Mouse (Mus musculus): Measurements from ENCODE around the gene Exoc2. TPM values are rescaled to one million over a fixed set of nuclear protein-coding genes. Genes with fewer than 3 reads are reported as not detected.

Gene Exoc2
- polyA plus RNA-seq, 1 experiment from 2014 or later, result 12.7 TPM

GRCm38 (mm10) chr13:30858421-30858820, 115.5 kb downstream of the Exoc2 start:
- no peaks in the 10 kb centered on the region for H3K4me1 ChIP-seq (replicated peaks; ENCODE audit: control insufficient read depth, insufficient read depth)
- no peak for DNase-seq (ENCODE audit: low spot score)
- H3K9ac ChIP-seq (ENCODE audit: low read length), result no peak overlapping the region
- no peak for ATAC-seq (ENCODE audit: low FRiP score, low TSS enrichment)
- H3K4me2 ChIP-seq (replicated peaks; ENCODE audit: low read depth), result no peak overlapping the region
- H3K4me3 ChIP-seq (ENCODE audit: low read depth, low read length), result no peak overlapping the region
- H3K27me3 ChIP-seq (ENCODE audit: control insufficient read depth, insufficient read depth, low read length), result no peaks in the 10 kb centered on the region
- H3K27ac ChIP-seq (replicated peaks), result no peak overlapping the region
- H3K9me3 ChIP-seq (ENCODE audit: control insufficient read depth, low read length), result no peaks in the 10 kb centered on the region
- 67% methylated on average over 3 of the region's 3 CpGs for WGBS
- H3K36me3 ChIP-seq (ENCODE audit: control insufficient read depth, insufficient read depth, low read length), result no peaks in the 10 kb centered on the region
- TF ChIP-seq CTCF (IDR thresholded peaks at IDR 0.05; ENCODE audit: low read depth) (no peak), EP300 (optimal IDR thresholded peaks at IDR 0.05) (no peak)

DNA sequence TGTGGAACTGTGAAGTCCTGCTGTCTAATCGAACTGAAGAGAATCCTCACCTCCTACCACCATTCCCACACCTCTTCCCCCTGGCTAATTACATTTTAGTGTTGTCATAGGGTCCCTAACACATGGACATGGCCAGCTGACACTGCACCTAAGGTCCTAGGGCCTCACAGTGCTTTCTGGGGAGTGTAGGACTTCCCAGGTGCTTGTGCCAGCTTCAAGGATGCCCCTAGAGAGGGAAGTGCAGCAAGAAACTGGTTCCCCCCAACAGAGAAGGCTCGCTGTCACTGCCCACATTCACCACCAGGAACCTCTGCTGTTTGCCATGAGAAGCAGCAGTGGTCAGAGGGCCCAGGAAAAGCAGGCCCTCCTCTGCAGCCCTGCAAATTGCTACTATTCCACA, 123.2 kb downstream of the Exoc2 start:
- no peak overlapping the region for H3K4me2 ChIP-seq (replicated peaks; ENCODE audit: low read depth)
- TF ChIP-seq CTCF (IDR thresholded peaks at IDR 0.05; ENCODE audit: low read depth) (no peak), EP300 (optimal IDR thresholded peaks at IDR 0.05) (no peak)
- no peak overlapping the region for H3K4me3 ChIP-seq (ENCODE audit: low read depth, low read length)
- DNase-seq (ENCODE audit: low spot score), result no peak
- ATAC-seq (ENCODE audit: low FRiP score, low TSS enrichment), result no peak
- 0 out of 2 replicates have a peak, but pooled peaks cover 3% of the 10 kb centered on the region for H3K36me3 ChIP-seq (ENCODE audit: control insufficient read depth, insufficient read depth, low read length)
- H3K9me3 ChIP-seq (ENCODE audit: control insufficient read depth, low read length), result no peaks in the 10 kb centered on the region
- no peaks in the 10 kb centered on the region for H3K4me1 ChIP-seq (replicated peaks; ENCODE audit: control insufficient read depth, insufficient read depth)
- no peak overlapping the region for H3K27ac ChIP-seq (replicated peaks)
- 61% methylated on average over 2 of the region's 2 CpGs for WGBS
- no peak overlapping the region for H3K9ac ChIP-seq (ENCODE audit: low read length)
- H3K27me3 ChIP-seq (ENCODE audit: control insufficient read depth, insufficient read depth, low read length), result no peaks in the 10 kb centered on the region

- H3K9ac ChIP-seq (ENCODE audit: low read length), result no peak overlapping the region
- H3K4me1 ChIP-seq (replicated peaks; ENCODE audit: control insufficient read depth, insufficient read depth), result no peaks in the 10 kb centered on the region
- H3K4me3 ChIP-seq (ENCODE audit: low read depth, low read length), result no peak overlapping the region
- TF ChIP-seq EP300 (optimal IDR thresholded peaks at IDR 0.05) (no peak), CTCF (IDR thresholded peaks at IDR 0.05; ENCODE audit: low read depth) (no peak)
- no peaks in the 10 kb centered on the region for H3K9me3 ChIP-seq (ENCODE audit: control insufficient read depth, low read length)
- no peak overlapping the region for H3K27ac ChIP-seq (replicated peaks)
- H3K4me2 ChIP-seq (replicated peaks; ENCODE audit: low read depth), result no peak overlapping the region
- ATAC-seq (ENCODE audit: low FRiP score, low TSS enrichment), result no peak
- DNase-seq (ENCODE audit: low spot score), result no peak
- WGBS, result 61% methylated on average over 1 of the region's 1 CpGs
- H3K27me3 ChIP-seq (ENCODE audit: control insufficient read depth, insufficient read depth, low read length), result no peaks in the 10 kb centered on the region
- 0 out of 2 replicates have a peak, but pooled peaks cover 3% of the 10 kb centered on the region for H3K36me3 ChIP-seq (ENCODE audit: control insufficient read depth, insufficient read depth, low read length)
Measured at GRCm38 (mm10) chr13:30848001-30848400, 125.9 kb downstream of the Exoc2 start.

DNA sequence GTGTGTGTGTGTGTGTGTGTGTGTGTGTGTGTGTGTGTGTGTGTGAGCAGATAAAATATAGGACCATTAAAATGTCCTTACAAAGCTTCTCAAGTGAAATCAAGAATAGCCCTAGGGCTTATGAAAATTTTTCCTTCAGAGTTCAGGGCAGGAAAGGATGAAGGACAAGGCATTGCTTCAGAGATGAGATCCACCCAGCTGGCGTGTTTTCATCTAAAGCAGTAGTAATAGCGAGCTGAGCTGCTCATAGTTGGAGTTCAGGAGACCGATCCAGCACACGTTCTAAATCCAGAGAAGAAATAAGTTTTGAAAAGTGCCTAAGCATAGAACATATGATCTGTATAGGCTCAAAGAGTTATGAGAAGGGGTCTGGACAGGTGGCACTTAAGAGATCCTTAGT, 127.4 kb downstream of the Exoc2 start:
- no peak overlapping the region for H3K9ac ChIP-seq (ENCODE audit: low read length)
- ATAC-seq (ENCODE audit: low FRiP score, low TSS enrichment) (no peak), DNase-seq (ENCODE audit: low spot score) (no peak)
- TF ChIP-seq EP300 (optimal IDR thresholded peaks at IDR 0.05) (no peak), CTCF (IDR thresholded peaks at IDR 0.05; ENCODE audit: low read depth) (no peak)
- H3K4me1 ChIP-seq (replicated peaks; ENCODE audit: control insufficient read depth, insufficient read depth), result no peaks in the 10 kb centered on the region
- no peaks in the 10 kb centered on the region for H3K9me3 ChIP-seq (ENCODE audit: control insufficient read depth, low read length)
- no peak overlapping the region for H3K27ac ChIP-seq (replicated peaks)
- H3K27me3 ChIP-seq (ENCODE audit: control insufficient read depth, insufficient read depth, low read length), result no peaks in the 10 kb centered on the region
- H3K4me3 ChIP-seq (ENCODE audit: low read depth, low read length), result no peak overlapping the region
- H3K36me3 ChIP-seq (ENCODE audit: control insufficient read depth, insufficient read depth, low read length), result peaks cover 3% of the 10 kb centered on the region; the same call in 1 of the 2 replicates
- WGBS, result 88% methylated on average over 4 of the region's 4 CpGs
- H3K4me2 ChIP-seq (replicated peaks; ENCODE audit: low read depth), result no peak overlapping the region

DNA sequence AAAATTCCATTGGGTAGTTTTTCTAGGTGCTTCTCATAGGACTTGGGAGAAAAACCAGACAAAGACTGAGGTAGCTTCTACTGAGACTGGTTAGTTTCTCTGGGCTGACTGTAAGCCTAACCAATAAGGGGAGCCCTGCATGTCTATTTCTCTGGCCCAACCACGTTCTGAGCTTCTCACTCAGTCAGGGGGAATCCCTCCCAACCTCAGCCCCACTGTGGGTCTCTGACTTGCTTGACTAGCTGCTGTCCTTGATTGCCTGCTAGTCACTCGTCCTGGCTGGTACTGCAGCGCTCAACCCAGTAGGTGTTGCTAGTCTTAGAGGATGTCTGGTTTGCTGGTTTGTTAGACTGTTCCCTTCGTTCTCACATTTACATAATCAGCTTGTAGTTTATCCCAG, 130.8 kb downstream of the Exoc2 start:
- no peak overlapping the region for H3K9ac ChIP-seq (ENCODE audit: low read length)
- H3K36me3 ChIP-seq (ENCODE audit: control insufficient read depth, insufficient read depth, low read length), result peaks cover 3% of the 10 kb centered on the region; the same call in 1 of the 2 replicates
- no peak overlapping the region for H3K4me2 ChIP-seq (replicated peaks; ENCODE audit: low read depth)
- ATAC-seq (ENCODE audit: low FRiP score, low TSS enrichment) (no peak), DNase-seq (ENCODE audit: low spot score) (no peak)
- H3K27me3 ChIP-seq (ENCODE audit: control insufficient read depth, insufficient read depth, low read length), result no peaks in the 10 kb centered on the region
- TF ChIP-seq EP300 (optimal IDR thresholded peaks at IDR 0.05) (no peak), CTCF (IDR thresholded peaks at IDR 0.05; ENCODE audit: low read depth) (no peak)
- H3K9me3 ChIP-seq (ENCODE audit: control insufficient read depth, low read length), result no peaks in the 10 kb centered on the region
- WGBS, result 91% methylated on average over 4 of the region's 4 CpGs
- H3K4me1 ChIP-seq (replicated peaks; ENCODE audit: control insufficient read depth, insufficient read depth), result no peaks in the 10 kb centered on the region
- H3K4me3 ChIP-seq (ENCODE audit: low read depth, low read length), result no peak overlapping the region
- H3K27ac ChIP-seq (replicated peaks), result no peak overlapping the region

- H3K27me3 ChIP-seq (ENCODE audit: control insufficient read depth, insufficient read depth, low read length), result no peaks in the 10 kb centered on the region
- ATAC-seq (ENCODE audit: low FRiP score, low TSS enrichment) (no peak), DNase-seq (ENCODE audit: low spot score) (no peak)
- no peak overlapping the region for H3K9ac ChIP-seq (ENCODE audit: low read length)
- peaks cover 3% of the 10 kb centered on the region; the same call in 1 of the 2 replicates for H3K36me3 ChIP-seq (ENCODE audit: control insufficient read depth, insufficient read depth, low read length)
- H3K27ac ChIP-seq (replicated peaks), result no peak overlapping the region
- no peak overlapping the region for H3K4me2 ChIP-seq (replicated peaks; ENCODE audit: low read depth)
- no peaks in the 10 kb centered on the region for H3K9me3 ChIP-seq (ENCODE audit: control insufficient read depth, low read length)
- 86% methylated on average over 2 of the region's 2 CpGs for WGBS
- H3K4me3 ChIP-seq (ENCODE audit: low read depth, low read length), result no peak overlapping the region
- H3K4me1 ChIP-seq (replicated peaks; ENCODE audit: control insufficient read depth, insufficient read depth), result no peaks in the 10 kb centered on the region
- TF ChIP-seq CTCF (IDR thresholded peaks at IDR 0.05; ENCODE audit: low read depth), result no peak
- no peak for TF ChIP-seq EP300 (optimal IDR thresholded peaks at IDR 0.05)
Measured at GRCm38 (mm10) chr13:30841843-30842242, 132.1 kb downstream of the Exoc2 start.
